Mouse (Mus musculus) liver, embryonic 14.5 days (tissue): ENCODE measurements at regions not wholly inside any gene's neighbourhood (a gene's known extent, or its start where the extent isn't known, plus 50 kb on each side); places are given as distances from the start of the nearest gene placed in this dataset.

ENCODE experiments used
- ATAC-seq: fragments of 200-750 bp; cut with Nextera tagmentation; 2 replicates; pipeline ENCODE4 v1.8.0; 2017; ENCODE audit warnings: moderate number of reproducible peaks, mild to moderate bottlenecking, moderate library complexity; ENCODE audit not compliant: insufficient read depth
- DNase-seq, 3 experiments: peaks; one replicate each; pipeline ENCODE4 v3.0.0-alpha.2; 2012 to 2013; ENCODE audit warnings: low read depth in 3 of 3, low spot score in 3 of 3
- H3K27ac ChIP-seq: fragments of 300-500 bp; sonication (generic); 2 replicates; pipeline ENCODE4 v1.5.1; 2014; ENCODE audit warnings: moderate library complexity, mild to moderate bottlenecking, control low read depth, inconsistent platforms
- H3K27me3 ChIP-seq: fragments of 300-500 bp; sonication (generic); 2 replicates; pipeline ENCODE4 v1.6.1; 2014; ENCODE audit warnings: mild to moderate bottlenecking, low read length, moderate library complexity; ENCODE audit not compliant: control insufficient read depth, insufficient read depth
- H3K36me3 ChIP-seq: fragments of 300-500 bp; sonication (generic); replicated peaks from 2 replicates; pipeline ENCODE4 v1.6.1; 2014; ENCODE audit warnings: low read depth; ENCODE audit not compliant: control insufficient read depth, insufficient read depth
- H3K4me1 ChIP-seq, 2 experiments: fragments of 200-500 bp in 1 of 2; fragments of 300-500 bp in 1 of 2; sonication (generic) in 1 of 2; replicated peaks; 2 replicates each; pipeline ENCODE4 v1.6.1; 2012 to 2014; ENCODE audit warnings: antibody characterized with exemption in 1 of 2, inconsistent platforms in 1 of 2, low read length in 1 of 2; ENCODE audit not compliant: control insufficient read depth in 2 of 2, insufficient read depth in 2 of 2
- H3K4me2 ChIP-seq: fragments of 300-500 bp; sonication (generic); 2 replicates; pipeline ENCODE4 v1.6.1; 2014; ENCODE audit warnings: low read depth, mild to moderate bottlenecking, control low read depth, moderate library complexity
- H3K4me3 ChIP-seq, 2 experiments: fragments of 200-500 bp in 1 of 2; fragments of 300-500 bp in 1 of 2; sonication (generic) in 1 of 2; 2 replicates each; pipeline ENCODE4 v1.5.1; 2012 to 2014; ENCODE audit warnings: low read depth in 2 of 2, low read length in 2 of 2, mild to moderate bottlenecking in 2 of 2, control low read depth in 1 of 2, inconsistent platforms in 1 of 2, moderate library complexity in 1 of 2; ENCODE audit not compliant: insufficient read depth in 1 of 2
- H3K9ac ChIP-seq: fragments of 300-500 bp; sonication (generic); replicated peaks from 2 replicates; pipeline ENCODE4 v1.6.1; 2014; ENCODE audit warnings: mild to moderate bottlenecking, control low read depth, moderate library complexity
- H3K9me3 ChIP-seq: fragments of 300-500 bp; sonication (generic); 2 replicates; pipeline ENCODE4 v1.6.1; 2016; ENCODE audit warnings: low read length, mixed read lengths; ENCODE audit not compliant: control insufficient read depth
- CTCF ChIP-seq: IDR thresholded peaks from 2 replicates; pipeline ENCODE4 v1.5.1; 2016; ENCODE audit warnings: antibody characterized with exemption, low read depth, control low read depth
- EP300 ChIP-seq: IDR thresholded peaks from 2 replicates; pipeline ENCODE4 v1.6.1; 2016; ENCODE audit warnings: antibody characterized with exemption, low read depth
- WGBS: fragments of 180-500 bp; shearing (Covaris S2); extraction: QIAGEN DNeasy Blood & Tissue Kit; methylation state at CpG from one replicate; pipeline ENCODE4 v1.1.7; 2014; ENCODE audit not compliant: insufficient replicate concordance; 5-methylcytosine and 5-hydroxymethylcytosine counted together

- no peak for ATAC-seq
- 18% methylated on average over 7 of the region's 7 CpGs for WGBS
- TF ChIP-seq EP300 (no peak), CTCF (peak; percentile 85)
Observed at GRCm38 (mm10) chr6:95223537-95223936, 98.4 kb upstream of the Gm10234 start.

GRCm38 (mm10) chr6:95229885-95230284, 92.0 kb upstream of the Gm10234 start:
- ATAC-seq (no peak), DNase-seq (no peak)
- Histone ChIP-seq H3K36me3 (no peaks in the 10 kb centered on the region), H3K4me3 (no peak overlapping the region), H3K27ac (no peak overlapping the region), H3K4me1 (no peaks in the 10 kb centered on the region), H3K4me2 (no peak overlapping the region), H3K9me3 (no peaks in the 10 kb centered on the region), H3K9ac (no peak overlapping the region), H3K27me3 (no peaks in the 10 kb centered on the region)
- TF ChIP-seq CTCF (no peak), EP300 (no peak)
- WGBS: 59% methylated on average over 8 of the region's 8 CpGs

More at GRCm38 (mm10) chr6:95223537-95223936, 98.4 kb upstream of the Gm10234 start:
- Histone ChIP-seq H3K27ac (no peak overlapping the region), H3K9ac (no peak overlapping the region), H3K4me2 (no peak overlapping the region), H3K4me1 (no peaks in the 10 kb centered on the region), H3K27me3 (no peaks in the 10 kb centered on the region), H3K9me3 (no peaks in the 10 kb centered on the region), H3K36me3 (no peaks in the 10 kb centered on the region), H3K4me3 (no peak overlapping the region)
- peak; percentile 12 to 37 (median 16) for DNase-seq

- DNase-seq: no peak
- TF ChIP-seq EP300: no peak
- TF ChIP-seq CTCF: no peak
- Histone ChIP-seq H3K4me1 (no peaks in the 10 kb centered on the region), H3K9ac (no peak overlapping the region), H3K4me2 (no peak overlapping the region), H3K9me3 (no peaks in the 10 kb centered on the region), H3K27ac (no peak overlapping the region), H3K4me3 (no peak overlapping the region), H3K27me3 (no peaks in the 10 kb centered on the region), H3K36me3 (no peaks in the 10 kb centered on the region)
- 67% methylated on average over 13 of the region's 13 CpGs for WGBS
- no peak for ATAC-seq
Observed at GRCm38 (mm10) chr6:95234712-95235111, 87.2 kb upstream of the Gm10234 start.

GRCm38 (mm10) chr6:95243657-95244056, 78.3 kb upstream of the Gm10234 start:
- WGBS: 60% methylated on average over 5 of the region's 5 CpGs
- H3K9ac ChIP-seq: no peak overlapping the region
- TF ChIP-seq EP300 (no peak), CTCF (no peak)
- no peaks in the 10 kb centered on the region for H3K9me3 ChIP-seq
- no peak overlapping the region for H3K27ac ChIP-seq
- ATAC-seq (no peak), DNase-seq (no peak)
- H3K36me3 ChIP-seq: no peaks in the 10 kb centered on the region
- no peaks in the 10 kb centered on the region for H3K27me3 ChIP-seq
- no peak overlapping the region for H3K4me2 ChIP-seq
- no peak overlapping the region for H3K4me3 ChIP-seq
- no peaks in the 10 kb centered on the region for H3K4me1 ChIP-seq

- H3K9me3 ChIP-seq: no peaks in the 10 kb centered on the region
- no peak overlapping the region for H3K4me3 ChIP-seq
- H3K9ac ChIP-seq: no peak overlapping the region
- no peaks in the 10 kb centered on the region for H3K36me3 ChIP-seq
- no peak overlapping the region for H3K27ac ChIP-seq
- 69% methylated on average over 7 of the region's 7 CpGs for WGBS
- no peak for DNase-seq
- H3K27me3 ChIP-seq: no peaks in the 10 kb centered on the region
- ATAC-seq: no peak
- TF ChIP-seq EP300 (no peak), CTCF (no peak)
- no peaks in the 10 kb centered on the region for H3K4me1 ChIP-seq
- no peak overlapping the region for H3K4me2 ChIP-seq
Observed at GRCm38 (mm10) chr6:95244911-95245310, 77.0 kb upstream of the Gm10234 start.

GRCm38 (mm10) chr6:95256303-95256702, 65.6 kb upstream of the Gm10234 start:
- TF ChIP-seq EP300 (no peak), CTCF (no peak)
- no peak overlapping the region for H3K9ac ChIP-seq
- H3K4me2 ChIP-seq: no peak overlapping the region
- ATAC-seq: no peak
- H3K27me3 ChIP-seq: no peaks in the 10 kb centered on the region
- H3K27ac ChIP-seq: no peak overlapping the region
- 52% methylated on average over 5 of the region's 5 CpGs for WGBS
- no peak for DNase-seq
- no peaks in the 10 kb centered on the region for H3K36me3 ChIP-seq
- no peak overlapping the region for H3K4me3 ChIP-seq
- H3K9me3 ChIP-seq: no peaks in the 10 kb centered on the region
- H3K4me1 ChIP-seq: no peaks in the 10 kb centered on the region
